Mouse (Mus musculus) yolk sac, embryonic 10.5 days (tissue): Measurements from ENCODE around the gene Macrod2.

Source experiments
- DNase-seq: peaks from one replicate; pipeline ENCODE4 v3.0.0-alpha.2; 2017; ENCODE audit warnings: low spot score

The Macrod2 gene

GRCm38 (mm10) chr2:141308406-141308805 is 913.3 kb downstream of the Macrod2 start:
- DNase-seq, result peak; percentile 19

- DNase-seq, result no peak
These were observed 917.2 kb downstream of the Macrod2 start for GRCm38 (mm10) chr2:141312136-141312948.

- DNase-seq, result no peak
These were observed 920.2 kb downstream of the Macrod2 start for GRCm38 (mm10) chr2:141315349-141315748.

GRCm38 (mm10) chr2:141323956-141324460 is 928.9 kb downstream of the Macrod2 start:
- DNase-seq, result no peak

GRCm38 (mm10) chr2:141327296-141327695 is 932.2 kb downstream of the Macrod2 start:
- no peak for DNase-seq

GRCm38 (mm10) chr2:141337708-141338107 is 942.6 kb downstream of the Macrod2 start:
- no peak for DNase-seq

GRCm38 (mm10) chr2:141343988-141344535 is 949.0 kb downstream of the Macrod2 start:
- no peak for DNase-seq

- no peak for DNase-seq
These were observed 957.5 kb downstream of the Macrod2 start for GRCm38 (mm10) chr2:141352623-141353022.

- DNase-seq, result no peak
These were observed 993.5 kb downstream of the Macrod2 start for GRCm38 (mm10) chr2:141388632-141389031.

GRCm38 (mm10) chr2:141391229-141391628 is 996.1 kb downstream of the Macrod2 start:
- no peak for DNase-seq

- DNase-seq, result no peak
These were observed 999.7 kb downstream of the Macrod2 start for GRCm38 (mm10) chr2:141394806-141395205.

- no peak for DNase-seq
These were observed 1013.7 kb downstream of the Macrod2 start for GRCm38 (mm10) chr2:141408766-141409165.

GRCm38 (mm10) chr2:141416436-141416835 is 1021.3 kb downstream of the Macrod2 start:
- no peak for DNase-seq

GRCm38 (mm10) chr2:141416855-141417544 is 1021.9 kb downstream of the Macrod2 start:
- DNase-seq, result no peak

- DNase-seq, result no peak
These were observed 1024.7 kb downstream of the Macrod2 start for GRCm38 (mm10) chr2:141419806-141420205.

- no peak for DNase-seq
These were observed 1039.0 kb downstream of the Macrod2 start for GRCm38 (mm10) chr2:141434084-141434483.

GRCm38 (mm10) chr2:141434731-141435570 is 1039.8 kb downstream of the Macrod2 start:
- DNase-seq, result no peak

GRCm38 (mm10) chr2:141441896-141442295 is 1046.8 kb downstream of the Macrod2 start:
- DNase-seq, result no peak

GRCm38 (mm10) chr2:141449078-141449680 is 1054.1 kb downstream of the Macrod2 start:
- no peak for DNase-seq

- no peak for DNase-seq
These were observed 1068.8 kb downstream of the Macrod2 start for GRCm38 (mm10) chr2:141463946-141464345.

GRCm38 (mm10) chr2:141472791-141473190 is 1077.7 kb downstream of the Macrod2 start:
- DNase-seq, result no peak
